In genomic region chr10:84480146-84480545, GRCm38 (mm10) we compare ENCODE assay signal across 13 mouse cellular contexts. TPM values are rescaled to one million over a fixed set of nuclear protein-coding genes. Genes with fewer than 3 reads are reported as not detected.
DNase-seq lines count a peak whose midpoint lies in the region; ATAC-seq lines count a peak whose summit lies in the region.
"Had no signal": no experiment of that assay in that cellular context is flagged by ENCODE, and none has a peak within 500 bp of the region (broad histone marks: within the 10 kb centered on the region; RNA-seq: fewer than 3 reads in every experiment).

No protein-coding gene starts in this region.

- WGBS in heart, embryonic 10.5 days = 85% methylated on average over 4 of the region's 4 CpGs
- 55% methylated on average over 4 of the region's 4 CpGs for WGBS in neural tube, embryonic 12.5 days

- H3K4me1 ChIP-seq in heart, embryonic 10.5 days = peaks cover 42% of the 10 kb centered on the region
- peaks cover 26% of the 10 kb centered on the region for H3K4me1 ChIP-seq in neural tube, embryonic 12.5 days

- H3K9ac ChIP-seq in neural tube, embryonic 12.5 days = no peak overlapping the region
- H3K9ac ChIP-seq: liver, embryonic 13.5 days; midbrain, embryonic 12.5 days had no signal

- no peak overlapping the region for H3K4me2 ChIP-seq in neural tube, embryonic 12.5 days (replicated peaks)
- H3K4me2 ChIP-seq: liver, embryonic 13.5 days; midbrain, embryonic 12.5 days had no signal

- no peaks in the 10 kb centered on the region for H3K27me3 ChIP-seq in heart, embryonic 10.5 days (ENCODE audit: insufficient read depth, poor library complexity, severe bottlenecking)
- H3K27me3 ChIP-seq in neural tube, embryonic 12.5 days (replicated peaks) = no peaks in the 10 kb centered on the region
- H3K27me3 ChIP-seq: liver, embryonic 13.5 days; midbrain, embryonic 12.5 days had no signal

- no peak overlapping the region for H3K4me3 ChIP-seq in heart, embryonic 10.5 days
- H3K4me3 ChIP-seq in neural tube, embryonic 12.5 days = no peak overlapping the region
- H3K4me3 ChIP-seq: liver, embryonic 13.5 days; midbrain, embryonic 12.5 days had no signal

- H3K27ac ChIP-seq in heart, embryonic 10.5 days = peak overlapping the region; percentile 84; the same call in 1 of the 2 replicates
- H3K27ac ChIP-seq in neural tube, embryonic 12.5 days = peak overlapping the region; percentile 4; the same call in 1 of the 2 replicates
- H3K27ac ChIP-seq: liver, embryonic 13.5 days; midbrain, embryonic 12.5 days had no signal

- H3K9me3 ChIP-seq in heart, embryonic 10.5 days = no peaks in the 10 kb centered on the region
- no peaks in the 10 kb centered on the region for H3K9me3 ChIP-seq in neural tube, embryonic 12.5 days
- H3K9me3 ChIP-seq: liver, embryonic 13.5 days; midbrain, embryonic 12.5 days had no signal

- no peak for DNase-seq in heart, embryonic 10.5 days (ENCODE audit: low spot score)
- DNase-seq in heart, postnatal 25 days (ENCODE audit: low spot score) = no peak
- peak; percentile 23 to 27 for DNase-seq in kidney, adult 8-10 months
- no peak for DNase-seq in kidney, adult 18-20 months
- DNase-seq in neural tube, embryonic 10.5 days (ENCODE audit: extremely low spot score, low spot score) = no peak
- DNase-seq: left cerebral cortex, postnatal 4 days; liver, embryonic 13.5 days; thymus, postnatal 4 days had no signal

- no peak for ATAC-seq in neural tube, embryonic 12.5 days (ENCODE audit: low FRiP score, low read depth)
- ATAC-seq in frontal cortex, adult (ENCODE audit: low TSS enrichment) = no peak
- ATAC-seq: hindbrain, embryonic 16.5 days had no signal

- no peaks in the 10 kb centered on the region for H3K36me3 ChIP-seq in heart, embryonic 10.5 days
- H3K36me3 ChIP-seq in neural tube, embryonic 12.5 days = no peaks in the 10 kb centered on the region
- H3K36me3 ChIP-seq: G1E; liver, embryonic 13.5 days; midbrain, embryonic 12.5 days had no signal

- intact Hi-C loops in heart, postnatal 25 days (cut with DNase I) = no loop called here

RNA-seq across cellular contexts. Expression of gene Nuak1, which starts 39.7 kb away (rescaled TPM):
- polyA plus RNA-seq in heart, embryonic 10.5 days (2016; fragmentation: Nextera tagmentation; extraction: Ambion mirVana) = 1.8 and 1.9 TPM in 2 replicates
- total RNA-seq in heart, postnatal 25 days (2021) = 10 to 100 TPM; 30.8 to 32.3 TPM
- polyA plus RNA-seq in neural tube, embryonic 12.5 days (2016; fragmentation: Nextera tagmentation; extraction: Ambion mirVana) = 4.6 and 4.8 TPM in 2 replicates
- polyA plus RNA-seq: G1E had no signal

RNA-seq across cellular contexts. Expression of gene Ckap4, which starts 53.7 kb away (rescaled TPM):
- 83.9 and 87.7 TPM in 2 replicates for polyA plus RNA-seq in heart, embryonic 10.5 days (2016; fragmentation: Nextera tagmentation; extraction: Ambion mirVana)
- total RNA-seq in heart, postnatal 25 days (2021) = 10 to 100 TPM; 32.7 to 41.8 TPM
- 99.1 and 101 TPM in 2 replicates for polyA plus RNA-seq in neural tube, embryonic 12.5 days (2016; fragmentation: Nextera tagmentation; extraction: Ambion mirVana)

Comparison
In these comparisons a context has a peak if more than half of its experiments do, and no peak if none do; other contexts are left out.
1. DNase-seq: peak in kidney, adult 8-10 months (2 of 2); none in heart, embryonic 10.5 days (single experiment), heart, postnatal 25 days (single experiment), kidney, adult 18-20 months (single experiment) and neural tube, embryonic 10.5 days (single experiment).